Mouse (Mus musculus): ENCODE results near the gene Zfp512b.

Gene Zfp512b

GRCm38 (mm10) chr2:181592231-181593041 is at the start of gene Zfp512b:
Zfp512b (minus strand) TSS chr2:181592803.
- peak; percentile 51 to 53 for DNase-seq (ENCODE audit: low spot score in 2 of 2)

- DNase-seq (ENCODE audit: low spot score in 2 of 2) = no peak
Observed at GRCm38 (mm10) chr2:181635865-181636264, 43.3 kb upstream of the Zfp512b start.

GRCm38 (mm10) chr2:181632624-181633023 is 40.0 kb upstream of the Zfp512b start:
- DNase-seq (ENCODE audit: low spot score in 2 of 2) = no peak

- no peak for DNase-seq (ENCODE audit: low spot score in 2 of 2)
Observed at GRCm38 (mm10) chr2:181628471-181628870, 35.9 kb upstream of the Zfp512b start.

GRCm38 (mm10) chr2:181623401-181623800 is 30.8 kb upstream of the Zfp512b start:
- peak in 1 of 2 experiments; percentile 10 for DNase-seq (ENCODE audit: low spot score in 2 of 2)

- DNase-seq (ENCODE audit: low spot score in 2 of 2) = no peak
Observed at GRCm38 (mm10) chr2:181618761-181619495, 26.3 kb upstream of the Zfp512b start.

- no peak for DNase-seq (ENCODE audit: low spot score in 2 of 2)
Observed at GRCm38 (mm10) chr2:181602367-181602766, 9.8 kb upstream of the Zfp512b start.

GRCm38 (mm10) chr2:181601751-181602145 is 9.1 kb upstream of the Zfp512b start:
- no peak for DNase-seq (ENCODE audit: low spot score in 2 of 2)

GRCm38 (mm10) chr2:181600828-181601750 is 8.5 kb upstream of the Zfp512b start:
- peak; percentile 95 to 97 for DNase-seq (ENCODE audit: low spot score in 2 of 2)

GRCm38 (mm10) chr2:181600226-181600758 is 7.7 kb upstream of the Zfp512b start:
- DNase-seq (ENCODE audit: low spot score in 2 of 2) = no peak

- DNase-seq (ENCODE audit: low spot score in 2 of 2) = peak; percentile 57 to 69
Observed at GRCm38 (mm10) chr2:181598454-181599351, 6.1 kb upstream of the Zfp512b start, which contains the start of gene Samd10. Samd10 (minus strand) TSS chr2:181599212.

- no peak for DNase-seq (ENCODE audit: low spot score in 2 of 2)
Observed at GRCm38 (mm10) chr2:181597378-181598061, 4.9 kb upstream of the Zfp512b start.

GRCm38 (mm10) chr2:181596221-181596960 is 3.8 kb upstream of the Zfp512b start:
- DNase-seq (ENCODE audit: low spot score in 2 of 2) = no peak

- DNase-seq (ENCODE audit: low spot score in 2 of 2) = peak in 1 of 2 experiments; percentile 53
Observed at GRCm38 (mm10) chr2:181594946-181595696, 2.5 kb upstream of the Zfp512b start.

GRCm38 (mm10) chr2:181593937-181594336 is 1.3 kb upstream of the Zfp512b start:
- no peak for DNase-seq (ENCODE audit: low spot score in 2 of 2)

- no peak for DNase-seq (ENCODE audit: low spot score in 2 of 2)
Observed at GRCm38 (mm10) chr2:181593042-181593421, 429 bp upstream of the Zfp512b start.

- peak; percentile 43 to 45 for DNase-seq (ENCODE audit: low spot score in 2 of 2)
Observed at GRCm38 (mm10) chr2:181591528-181592085, 996 bp downstream of the Zfp512b start, which contains the start of gene Prpf6. Prpf6 (plus strand) TSS chr2:181591868.

- DNase-seq (ENCODE audit: low spot score in 2 of 2) = no peak
Observed at GRCm38 (mm10) chr2:181590471-181590870, 2.1 kb downstream of the Zfp512b start.

Data from thymus, postnatal 10 days (tissue).